Mouse (Mus musculus): ENCODE measurements around the gene Ang2. TPM values are rescaled to one million over a fixed set of nuclear protein-coding genes. Genes with fewer than 3 reads are reported as not detected.
"Not testable (repeated sequence)": the region's sequence is repeated elsewhere in the genome, so short reads cannot be mapped to it uniquely, and the experiment has no call there.

Ang2 gene
- not detected in 2 replicates for polyA plus RNA-seq (2015; fragmentation: Nextera tagmentation; extraction: Ambion mirVana)

DNA sequence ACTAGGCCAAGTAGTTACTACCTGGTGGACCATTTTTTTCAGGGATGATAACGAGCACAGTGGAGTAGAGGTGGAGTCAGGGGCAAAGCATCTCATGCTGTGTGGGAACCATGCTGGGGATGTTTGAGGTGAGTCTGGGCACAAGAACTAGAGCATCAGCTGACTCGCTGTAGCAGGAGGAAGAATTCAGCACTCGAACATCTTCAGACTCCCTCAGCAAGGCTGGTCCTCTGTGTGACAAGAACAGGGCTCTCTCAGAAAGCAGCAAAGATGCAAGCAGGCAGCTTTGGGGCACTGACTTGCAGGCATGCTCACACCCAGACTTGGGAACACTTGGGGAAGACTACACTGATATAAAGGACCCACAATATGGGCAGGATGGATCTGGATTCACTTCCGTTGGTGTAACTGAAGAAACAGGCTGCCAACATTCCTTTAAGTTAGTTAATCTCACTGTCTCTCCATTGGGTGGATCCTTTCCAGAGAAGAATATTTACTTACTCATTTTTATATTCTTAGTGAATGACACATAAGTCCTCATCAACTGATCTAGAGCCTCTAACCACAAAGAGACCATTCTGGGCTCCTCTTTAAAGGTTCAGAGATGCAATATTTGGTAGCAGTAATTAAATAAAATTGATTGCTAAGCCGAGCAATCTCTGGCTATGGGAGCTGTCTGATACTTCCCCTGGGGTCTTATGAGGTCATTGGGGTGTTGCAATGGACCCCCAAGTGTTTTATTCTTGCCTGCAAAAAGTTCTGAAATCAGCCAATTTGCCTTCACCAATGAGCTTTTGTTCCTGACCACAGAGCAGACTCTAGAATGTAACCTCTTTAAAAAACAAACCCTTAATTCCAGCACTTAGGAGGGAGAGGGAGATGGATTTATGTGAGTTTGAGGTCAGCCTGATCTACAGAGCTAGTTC is at the start of gene Ang2:
Ang2 (minus strand) TSS at position 51 of the 926 bp plus-strand sequence.
- no peak within 1 kb of the TSS for H3K4me2 ChIP-seq
- no peaks in the 10 kb centered on the region for H3K36me3 ChIP-seq
- ATAC-seq (ENCODE audit: borderline replicate concordance, extremely low read depth, low FRiP score, low TSS enrichment): no peak
- H3K27ac ChIP-seq: no peak within 1 kb of the TSS
- no peaks in the 10 kb centered on the region for H3K4me1 ChIP-seq
- H3K27me3 ChIP-seq: no peaks in the 10 kb centered on the region
- H3K9me3 ChIP-seq: no peaks in the 10 kb centered on the region
- WGBS: 66% methylated on average over 5 of the region's 5 CpGs
- H3K9ac ChIP-seq: no peak within 1 kb of the TSS
- H3K4me3 ChIP-seq: no peak within 1 kb of the TSS

- H3K9ac ChIP-seq: no peak overlapping the region
- 83% methylated on average over 1 of the region's 1 CpGs for WGBS
- no peaks in the 10 kb centered on the region for H3K36me3 ChIP-seq
- no peak for ATAC-seq (ENCODE audit: borderline replicate concordance, extremely low read depth, low FRiP score, low TSS enrichment)
- H3K9me3 ChIP-seq: no peaks in the 10 kb centered on the region
- H3K4me2 ChIP-seq: no peak overlapping the region
- H3K4me3 ChIP-seq: no peak overlapping the region
- H3K27ac ChIP-seq: no peak overlapping the region
- H3K4me1 ChIP-seq: no peaks in the 10 kb centered on the region
- no peaks in the 10 kb centered on the region for H3K27me3 ChIP-seq
Measured at GRCm38 (mm10) chr14:51247736-51248135, 48.8 kb upstream of the Ang2 start.

DNA sequence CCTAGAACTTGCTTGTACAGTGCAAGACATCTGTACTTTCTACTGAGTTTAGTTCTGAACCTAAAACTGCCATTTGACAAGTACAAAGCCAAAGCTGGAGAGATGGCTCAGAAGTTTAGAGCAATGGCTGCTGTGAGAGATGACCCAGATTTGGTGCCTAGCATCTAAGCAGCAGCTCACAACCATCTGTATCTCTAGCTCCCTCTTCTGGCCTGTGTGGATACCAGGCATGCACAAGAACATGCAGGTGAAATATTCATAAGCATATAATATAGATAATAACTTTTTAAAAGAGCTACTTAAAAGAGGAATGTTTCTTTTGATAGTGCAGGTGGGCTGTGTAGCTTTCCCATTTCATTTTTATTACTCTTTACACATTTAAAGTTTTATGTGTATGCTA is 42.0 kb upstream of the Ang2 start:
- Histone ChIP-seq H3K27ac (no peak overlapping the region), H3K4me2 (no peak overlapping the region), H3K36me3 (no peaks in the 10 kb centered on the region), H3K9ac (no peak overlapping the region), H3K4me3 (no peak overlapping the region), H3K27me3 (no peaks in the 10 kb centered on the region), H3K9me3 (no peaks in the 10 kb centered on the region), H3K4me1 (no peaks in the 10 kb centered on the region)
- ATAC-seq (ENCODE audit: borderline replicate concordance, extremely low read depth, low FRiP score, low TSS enrichment): no peak

DNA sequence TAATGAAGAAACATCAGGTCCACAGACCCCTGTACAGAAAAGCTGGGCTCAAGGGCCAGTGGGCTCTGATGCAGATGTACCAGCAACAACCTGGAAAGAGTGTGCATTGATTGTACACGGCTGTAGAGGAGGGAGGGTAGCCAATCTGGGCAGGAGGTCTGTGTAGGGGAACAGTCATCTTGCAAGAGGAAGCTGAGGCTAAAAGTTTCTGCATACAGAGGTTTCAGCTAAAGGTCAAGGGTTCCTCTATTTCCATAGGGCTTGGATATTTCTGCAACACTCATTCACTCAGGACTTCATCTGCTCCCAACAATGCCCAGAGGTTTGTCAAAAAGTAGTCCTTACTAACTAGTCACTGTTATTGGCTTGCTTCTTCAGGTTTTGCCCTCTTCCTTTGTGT is 38.5 kb upstream of the Ang2 start:
- H3K9me3 ChIP-seq; H3K4me1 ChIP-seq; H3K9ac ChIP-seq; H3K4me3 ChIP-seq; H3K27me3 ChIP-seq; H3K4me2 ChIP-seq; ATAC-seq (ENCODE audit: borderline replicate concordance, extremely low read depth, low FRiP score, low TSS enrichment); H3K27ac ChIP-seq; H3K36me3 ChIP-seq: not testable (repeated sequence)
- WGBS: 75% methylated on average over 1 of the region's 1 CpGs

DNA sequence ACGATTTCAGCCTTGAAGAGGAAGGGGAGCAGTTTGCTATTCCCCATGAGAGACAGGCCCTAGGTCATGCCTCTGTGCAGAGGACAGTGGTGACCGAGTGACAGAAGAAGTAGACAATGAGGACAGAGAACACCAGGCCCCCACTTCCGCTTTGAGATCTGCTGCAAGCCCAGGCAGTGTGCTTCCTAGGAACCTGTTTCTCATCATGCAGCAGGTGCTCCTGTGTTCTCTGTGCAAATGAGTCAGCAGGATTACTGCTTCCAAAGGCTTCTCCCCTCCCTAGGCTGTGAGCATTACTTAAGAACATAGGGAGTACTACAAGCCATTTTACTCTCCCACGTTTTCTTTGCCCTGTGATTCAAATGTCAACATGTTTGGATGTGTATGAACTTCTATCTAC is 30.7 kb upstream of the Ang2 start:
- H3K4me3 ChIP-seq; ATAC-seq (ENCODE audit: borderline replicate concordance, extremely low read depth, low FRiP score, low TSS enrichment); H3K4me2 ChIP-seq; H3K4me1 ChIP-seq; H3K27me3 ChIP-seq; H3K9ac ChIP-seq; H3K9me3 ChIP-seq; H3K27ac ChIP-seq; H3K36me3 ChIP-seq: not testable (repeated sequence)
- 59% methylated on average over 4 of the region's 4 CpGs for WGBS

DNA sequence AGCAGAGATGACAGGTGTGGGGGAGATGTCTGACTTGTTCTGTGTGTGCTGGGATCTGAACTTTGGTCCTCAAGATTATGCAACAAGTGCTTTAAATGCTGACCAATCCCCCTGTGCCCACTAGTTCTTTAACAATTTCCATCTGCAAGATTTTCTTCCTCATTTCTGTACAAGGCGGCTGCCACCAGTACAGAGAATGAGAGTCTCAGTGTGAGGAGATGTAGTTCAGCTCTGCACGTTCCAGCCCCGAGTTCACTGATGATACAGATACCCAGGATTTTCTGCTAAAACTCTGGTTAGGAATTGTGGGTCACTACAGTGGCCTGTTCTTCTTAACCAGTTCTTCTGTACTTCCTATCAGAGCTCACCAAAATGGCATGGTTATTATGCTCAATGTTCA is 21.1 kb upstream of the Ang2 start:
- not testable (repeated sequence) for H3K4me3 ChIP-seq; ATAC-seq (ENCODE audit: borderline replicate concordance, extremely low read depth, low FRiP score, low TSS enrichment); H3K4me1 ChIP-seq; H3K27ac ChIP-seq; H3K36me3 ChIP-seq; H3K27me3 ChIP-seq; H3K9ac ChIP-seq; H3K9me3 ChIP-seq; H3K4me2 ChIP-seq
- WGBS: 86% methylated on average over 3 of the region's 3 CpGs

DNA sequence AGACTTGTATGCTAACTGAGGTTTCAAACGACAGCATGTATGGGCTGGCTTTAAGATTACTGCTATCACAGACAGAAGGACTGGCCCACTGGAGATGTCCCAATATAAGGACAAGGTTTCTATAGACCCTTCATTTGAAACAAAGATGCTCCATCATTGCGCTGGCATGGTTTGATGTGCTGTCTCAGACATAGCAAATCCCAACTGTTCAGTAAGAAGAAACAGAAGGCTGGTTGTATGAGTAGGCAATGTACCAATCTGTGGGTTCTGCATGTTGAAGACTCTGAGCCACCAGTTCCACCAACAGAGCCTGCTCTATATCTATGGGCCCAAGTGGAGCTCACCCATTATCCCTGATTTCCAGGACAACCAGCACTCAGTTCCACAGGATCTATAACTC is 4.2 kb upstream of the Ang2 start, which contains the start of gene Ear14:
Ear14 (plus strand) TSS at position 277 of the 400 bp plus-strand sequence.
- no peaks in the 10 kb centered on the region for H3K27me3 ChIP-seq
- H3K4me1 ChIP-seq: no peaks in the 10 kb centered on the region
- no peaks in the 10 kb centered on the region for H3K36me3 ChIP-seq
- H3K27ac ChIP-seq: no peak within 1 kb of the TSS
- no peaks in the 10 kb centered on the region for H3K9me3 ChIP-seq
- no peak within 1 kb of the TSS for H3K9ac ChIP-seq
- no peak for ATAC-seq (ENCODE audit: borderline replicate concordance, extremely low read depth, low FRiP score, low TSS enrichment)
- H3K4me3 ChIP-seq: no peak within 1 kb of the TSS
- 73% methylated on average over 2 of the region's 2 CpGs for WGBS
- no peak within 1 kb of the TSS for H3K4me2 ChIP-seq

GRCm38 (mm10) chr14:51200466-51200865 is 1.5 kb upstream of the Ang2 start:
- no peak for ATAC-seq (ENCODE audit: borderline replicate concordance, extremely low read depth, low FRiP score, low TSS enrichment)
- Histone ChIP-seq H3K9ac (no peak overlapping the region), H3K4me1 (no peaks in the 10 kb centered on the region)

GRCm38 (mm10) chr14:51200054-51200453 is 1.1 kb upstream of the Ang2 start:
- H3K9ac ChIP-seq: no peak overlapping the region
- H3K4me3 ChIP-seq: no peak overlapping the region
- H3K27me3 ChIP-seq: no peaks in the 10 kb centered on the region
- H3K27ac ChIP-seq: no peak overlapping the region
- no peak overlapping the region for H3K4me2 ChIP-seq
- H3K4me1 ChIP-seq: no peaks in the 10 kb centered on the region
- 83% methylated on average over 2 of the region's 2 CpGs for WGBS
- H3K36me3 ChIP-seq: no peaks in the 10 kb centered on the region
- no peaks in the 10 kb centered on the region for H3K9me3 ChIP-seq
- ATAC-seq (ENCODE audit: borderline replicate concordance, extremely low read depth, low FRiP score, low TSS enrichment): no peak

More at GRCm38 (mm10) chr14:51200466-51200865, 1.5 kb upstream of the Ang2 start:
- no peaks in the 10 kb centered on the region for H3K36me3 ChIP-seq
- WGBS: 85% methylated on average over 2 of the region's 2 CpGs
- H3K4me2 ChIP-seq: no peak overlapping the region
- H3K27me3 ChIP-seq: no peaks in the 10 kb centered on the region
- H3K9me3 ChIP-seq: no peaks in the 10 kb centered on the region
- no peak overlapping the region for H3K27ac ChIP-seq
- H3K4me3 ChIP-seq: no peak overlapping the region

DNA sequence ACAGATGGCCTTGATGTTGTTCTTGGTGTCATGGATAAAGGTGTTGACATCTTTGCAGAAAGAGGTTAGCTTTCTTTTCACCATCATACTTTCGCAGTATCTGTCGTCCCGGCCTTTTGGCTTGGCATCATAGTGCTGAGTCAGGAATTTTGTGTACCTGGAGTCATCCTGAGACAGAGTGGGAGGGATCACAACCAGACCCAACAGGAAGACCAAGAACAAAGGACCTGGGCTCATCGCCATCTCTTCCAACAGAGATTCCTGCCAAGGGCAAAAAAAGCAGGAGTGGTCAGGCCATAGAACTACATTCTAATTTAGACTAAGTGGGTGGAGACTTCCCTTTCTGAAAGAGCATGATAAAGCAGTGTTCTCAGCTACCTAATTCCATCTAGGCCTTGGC is 3.3 kb downstream of the Ang2 start:
- H3K4me2 ChIP-seq: no peak overlapping the region
- no peaks in the 10 kb centered on the region for H3K27me3 ChIP-seq
- H3K4me3 ChIP-seq: no peak overlapping the region
- ATAC-seq (ENCODE audit: borderline replicate concordance, extremely low read depth, low FRiP score, low TSS enrichment): no peak
- H3K4me1 ChIP-seq: no peaks in the 10 kb centered on the region
- H3K9ac ChIP-seq: no peak overlapping the region
- WGBS: 84% methylated on average over 4 of the region's 4 CpGs
- no peaks in the 10 kb centered on the region for H3K36me3 ChIP-seq
- H3K9me3 ChIP-seq: no peaks in the 10 kb centered on the region
- H3K27ac ChIP-seq: no peak overlapping the region

GRCm38 (mm10) chr14:51181051-51181450 is 17.9 kb downstream of the Ang2 start:
- H3K4me3 ChIP-seq; ATAC-seq (ENCODE audit: borderline replicate concordance, extremely low read depth, low FRiP score, low TSS enrichment); H3K36me3 ChIP-seq; H3K9ac ChIP-seq; H3K4me2 ChIP-seq; H3K4me1 ChIP-seq; H3K27me3 ChIP-seq; H3K27ac ChIP-seq; H3K9me3 ChIP-seq: not testable (repeated sequence)
- WGBS: 75% methylated on average over 2 of the region's 2 CpGs

- H3K4me1 ChIP-seq: no peaks in the 10 kb centered on the region
- H3K9ac ChIP-seq: no peak overlapping the region
- ATAC-seq (ENCODE audit: borderline replicate concordance, extremely low read depth, low FRiP score, low TSS enrichment): no peak
- no peak overlapping the region for H3K27ac ChIP-seq
- H3K4me2 ChIP-seq: no peak overlapping the region
- no peak overlapping the region for H3K4me3 ChIP-seq
- no peaks in the 10 kb centered on the region for H3K27me3 ChIP-seq
- 76% methylated on average over 4 of the region's 4 CpGs for WGBS
- H3K36me3 ChIP-seq: no peaks in the 10 kb centered on the region
- H3K9me3 ChIP-seq: no peaks in the 10 kb centered on the region
Measured at GRCm38 (mm10) chr14:51173843-51174242, 25.1 kb downstream of the Ang2 start.
